Mouse (Mus musculus) activated CD4-positive, CD25-positive, alpha-beta regulatory T cell, adult 4 months (primary cell): Measurements from ENCODE around the gene Pla2g2c. TPM values are rescaled to one million over a fixed set of nuclear protein-coding genes. Genes with fewer than 3 reads are reported as not detected.

Source experiments
- ATAC-seq: one replicate; pipeline ENCODE4 v1.8.0; 2017
- polyA plus RNA-seq, 2 experiments: library from polyadenylated mRNA; unstranded; fragments of 100-300 nt; shearing (Covaris generic); gene quantifications; one replicate each; pipeline ENCODE4 v1.2.1; 2017

Gene Pla2g2c
- polyA plus RNA-seq, 2 experiments from 2014 or later: not detected

DNA sequence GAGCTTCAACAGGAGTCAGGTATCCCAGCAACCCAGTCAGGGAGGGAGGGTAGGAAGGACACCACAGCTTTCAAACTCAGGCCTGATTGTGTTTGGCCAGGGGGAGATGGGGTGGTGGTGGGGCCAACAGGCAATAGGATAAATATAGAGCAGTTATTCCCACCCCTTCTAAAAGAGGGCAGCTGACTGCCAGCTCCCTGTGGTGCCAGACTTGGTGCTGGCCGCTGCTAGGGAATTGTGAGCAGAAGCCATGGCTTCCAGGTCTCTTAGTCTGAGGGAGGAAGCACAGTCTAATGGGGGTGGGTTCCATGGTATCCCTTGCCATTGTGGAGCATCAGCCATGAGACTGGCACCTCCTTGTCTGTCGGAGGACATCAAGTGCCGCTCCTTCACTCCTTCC lies 29.0 kb downstream of the Pla2g2c start:
- ATAC-seq: no peak

GRCm38 (mm10) chr4:138754432-138754831 lies 29.8 kb downstream of the Pla2g2c start:
- ATAC-seq: no peak

DNA sequence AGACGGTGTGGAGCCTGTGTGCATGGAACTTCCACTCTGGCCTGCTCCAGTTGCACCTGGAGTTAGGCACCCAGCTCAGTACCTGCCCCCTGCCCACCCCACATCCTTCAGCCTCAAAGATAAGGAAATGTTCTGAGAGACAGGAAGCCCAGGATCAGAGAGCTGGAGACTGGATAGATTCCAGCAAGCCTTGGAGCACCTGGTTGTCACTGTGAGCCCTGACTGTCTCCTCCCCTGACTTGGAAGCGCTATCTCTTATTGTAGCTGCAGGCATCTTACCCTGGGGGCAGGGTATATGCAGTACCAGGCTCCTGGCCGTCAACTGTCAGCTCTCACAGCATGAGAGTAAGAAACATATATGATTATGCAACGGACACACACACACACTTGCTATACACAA lies 30.8 kb downstream of the Pla2g2c start:
- ATAC-seq: no peak

DNA sequence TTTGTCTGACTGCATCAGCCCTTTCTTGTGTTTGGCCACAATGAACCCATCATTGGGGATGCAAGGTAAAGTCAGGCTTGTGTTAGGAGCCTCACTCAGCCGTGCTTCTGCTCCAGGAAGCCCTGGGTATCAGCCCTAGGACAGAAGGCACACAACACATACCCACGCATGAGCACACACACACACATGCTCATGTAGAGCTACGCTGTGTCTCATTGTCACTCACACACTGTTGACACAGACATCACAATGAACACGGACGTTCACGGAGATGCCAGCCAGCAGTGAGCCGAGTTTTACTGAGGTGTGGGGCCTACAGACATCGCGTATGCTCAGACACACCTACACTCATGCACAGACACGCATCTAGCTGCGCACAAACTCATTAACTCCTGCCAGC lies 31.4 kb downstream of the Pla2g2c start:
- ATAC-seq: no peak

DNA sequence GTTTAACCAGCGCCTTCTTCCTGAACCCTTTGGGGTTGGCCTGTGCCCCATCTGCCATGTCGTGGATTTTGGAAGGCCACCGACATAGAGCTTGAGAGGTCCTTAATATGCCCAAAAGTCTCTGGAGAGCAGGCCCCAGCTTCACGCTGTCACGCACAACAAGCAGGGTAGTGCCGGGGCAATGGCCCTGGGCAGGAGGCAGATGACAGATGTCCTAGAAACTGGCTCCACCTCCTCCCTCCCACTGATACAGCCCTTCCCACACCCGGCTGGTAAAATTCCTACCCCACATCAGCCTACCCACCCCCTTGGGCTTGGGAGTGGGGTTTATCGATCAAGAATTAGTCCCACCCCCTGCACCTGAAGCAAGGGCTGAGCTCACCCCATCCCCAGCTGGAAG lies 32.8 kb downstream of the Pla2g2c start, which contains the start of gene Pla2g2f:
Gene Pla2g2f (minus strand): TSS at position 211 of the 400 bp plus-strand sequence.
- ATAC-seq: no peak

DNA sequence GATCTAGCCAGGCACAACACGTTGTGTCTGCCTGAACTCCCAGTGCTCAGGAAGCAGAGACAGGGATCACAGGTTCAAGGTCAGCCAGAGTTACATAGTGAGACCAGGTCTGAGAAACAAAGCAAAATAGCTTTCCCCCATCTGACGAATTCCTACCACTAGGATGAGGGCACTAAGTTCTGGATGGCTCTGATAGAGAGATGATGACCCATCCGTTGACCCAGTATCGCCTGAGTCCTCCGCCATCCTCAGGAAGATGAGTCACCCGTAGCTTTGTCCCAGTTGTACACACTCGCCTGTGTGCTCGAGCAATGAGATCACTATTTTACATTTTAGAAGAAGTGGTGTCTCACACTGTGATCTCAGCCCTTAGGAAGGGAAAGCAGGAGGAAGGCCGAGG lies 37.7 kb downstream of the Pla2g2c start:
- ATAC-seq: no peak

DNA sequence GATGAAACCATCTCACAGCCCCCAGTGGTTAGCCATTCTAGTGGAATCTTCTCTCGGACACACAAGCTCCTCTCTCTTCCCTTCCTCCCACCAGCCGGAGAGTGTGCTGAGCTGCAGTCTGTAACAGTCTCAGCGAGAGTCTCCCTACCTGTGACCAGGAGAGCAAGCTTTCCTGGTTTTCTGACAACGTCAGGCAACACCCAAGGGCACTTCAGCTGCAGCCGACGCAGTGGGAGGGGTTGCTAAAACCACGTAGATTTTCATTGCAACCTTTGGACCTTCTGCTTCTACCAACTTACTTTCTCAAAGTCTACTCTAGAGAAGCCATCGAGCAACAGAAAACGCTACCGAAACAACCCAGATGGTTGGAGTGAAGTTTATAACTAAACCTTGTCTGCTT lies 47.4 kb downstream of the Pla2g2c start:
- no peak for ATAC-seq

DNA sequence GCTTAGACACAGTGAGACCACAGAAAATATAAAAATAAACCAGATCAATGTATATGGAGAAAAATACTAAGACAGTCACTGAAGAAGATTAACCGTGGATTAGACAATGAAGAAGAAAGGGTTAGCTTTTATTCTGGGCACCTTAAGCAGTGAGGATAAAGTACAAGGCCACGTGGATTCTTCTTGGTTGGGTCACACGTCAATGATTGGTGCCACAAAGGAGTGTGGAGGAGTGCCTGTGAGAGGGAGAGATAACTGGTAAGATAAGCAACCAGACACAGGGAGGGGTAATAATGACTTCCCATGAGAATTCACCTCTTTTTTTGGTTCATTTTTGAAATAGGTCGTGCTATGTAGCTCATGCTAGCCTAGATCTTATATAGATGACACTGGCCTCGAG lies 47.8 kb downstream of the Pla2g2c start:
- no peak for ATAC-seq

GRCm38 (mm10) chr4:138775435-138775834 lies 50.8 kb downstream of the Pla2g2c start, which contains the start of gene Pla2g2d:
Pla2g2d (plus strand) TSS chr4:138775735.
- ATAC-seq: no peak

DNA sequence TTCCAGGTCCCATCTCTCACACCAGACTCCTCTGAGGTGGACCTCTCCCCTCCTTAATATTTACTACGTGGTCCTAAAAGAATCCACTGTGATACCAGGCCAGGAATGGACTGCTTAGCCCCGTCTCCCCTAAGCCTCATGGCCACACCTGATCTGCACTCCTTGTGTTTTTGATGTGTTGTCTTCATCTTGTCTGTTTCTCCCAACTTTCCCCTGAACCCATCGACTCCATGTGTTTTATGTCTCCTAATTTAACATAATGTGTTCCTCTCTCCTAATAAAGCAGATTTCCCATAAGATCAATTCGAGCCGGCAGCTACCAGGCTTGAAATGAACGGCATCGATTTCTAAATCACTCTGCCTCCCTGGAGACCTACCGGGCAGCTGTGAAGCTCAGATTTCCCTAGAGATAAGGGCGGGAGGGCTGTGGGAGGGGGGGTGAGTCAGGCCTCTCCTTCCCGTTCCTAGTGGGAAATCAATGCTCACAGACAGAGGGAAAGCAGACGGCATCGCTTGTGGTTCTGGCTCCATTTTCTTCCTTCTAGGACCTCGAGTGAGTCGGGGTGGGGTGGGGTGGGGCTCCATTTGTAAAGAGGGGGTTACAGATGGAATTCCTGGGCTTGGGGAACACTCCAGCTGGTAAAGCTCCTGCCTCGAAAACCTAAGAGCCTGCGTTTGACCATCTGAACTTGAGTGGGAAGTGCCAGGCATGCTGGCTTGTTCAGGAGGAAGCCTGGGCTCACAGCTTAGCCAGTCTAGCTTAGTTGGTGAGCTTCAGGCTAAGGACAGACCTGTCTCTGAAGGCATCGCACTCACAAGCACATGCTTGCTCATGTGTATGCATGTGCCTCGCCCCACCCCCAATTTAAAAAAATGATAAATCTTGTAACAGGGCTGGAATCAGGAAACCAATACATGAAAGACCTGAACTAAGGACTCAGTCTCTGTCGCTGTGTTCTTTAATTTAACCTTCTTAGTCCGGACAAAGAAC lies 53.1 kb downstream of the Pla2g2c start:
- ATAC-seq: no peak

DNA sequence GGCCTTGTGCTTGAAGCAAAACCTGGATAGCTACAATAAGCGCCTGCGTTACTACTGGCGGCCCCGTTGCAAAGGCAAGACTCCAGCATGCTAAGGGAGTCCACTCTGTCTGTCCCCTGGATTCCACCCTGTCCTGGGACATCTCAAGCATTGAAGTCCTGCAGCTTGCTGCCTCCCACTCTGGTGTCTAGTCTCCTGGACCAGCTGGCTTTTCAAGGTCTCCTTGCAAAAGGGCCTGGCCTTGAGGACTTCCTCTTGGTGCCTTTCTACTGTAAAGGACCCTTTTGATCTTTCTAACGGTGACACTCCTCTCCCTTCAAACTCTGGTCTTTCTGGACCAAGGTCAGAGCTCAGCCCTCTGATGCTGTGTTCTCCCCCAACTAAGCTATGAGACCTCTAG lies 55.7 kb downstream of the Pla2g2c start:
- no peak for ATAC-seq

GRCm38 (mm10) chr4:138782098-138782497 lies 57.5 kb downstream of the Pla2g2c start:
- no peak for ATAC-seq

- ATAC-seq: no peak
These were observed 61.1 kb downstream of the Pla2g2c start for GRCm38 (mm10) chr4:138785721-138786120.

DNA sequence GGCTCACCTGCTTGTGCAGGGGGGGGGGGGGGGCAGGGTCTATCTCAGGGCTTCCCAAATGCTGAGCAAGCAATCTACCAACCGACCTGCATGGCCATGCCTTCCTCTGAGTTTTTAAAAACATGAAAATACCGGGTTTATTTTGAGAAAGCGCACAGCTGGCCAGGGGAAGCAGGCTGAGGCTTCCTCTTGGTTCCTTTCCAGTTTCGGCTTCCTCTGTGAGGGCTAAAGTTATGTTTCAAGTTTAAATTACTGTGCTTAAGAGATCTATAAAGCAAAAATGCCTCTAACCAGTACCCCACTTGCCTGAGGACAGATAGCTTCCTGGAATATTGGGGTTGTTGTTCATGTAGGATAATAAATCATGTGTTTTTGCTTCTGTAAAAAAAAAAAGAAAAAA lies 61.5 kb downstream of the Pla2g2c start:
- no peak for ATAC-seq

DNA sequence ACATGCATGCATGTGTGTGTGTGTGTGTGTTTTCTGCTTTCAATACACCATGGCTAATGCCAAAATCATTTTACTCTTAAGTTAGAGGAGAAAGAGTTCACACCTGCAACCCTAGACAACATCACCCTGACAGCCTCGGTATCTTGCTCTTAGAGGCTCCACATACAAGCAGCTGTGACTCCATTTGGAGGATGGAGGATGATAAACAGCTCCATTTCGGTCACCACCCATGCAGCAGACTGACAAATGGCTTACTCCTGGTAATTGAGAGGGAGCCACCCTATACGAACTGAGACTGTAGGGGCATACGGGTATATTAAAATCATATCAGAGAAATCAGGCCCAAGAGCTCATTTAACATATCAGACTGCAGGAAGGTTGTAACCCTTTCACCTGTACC lies 63.8 kb downstream of the Pla2g2c start:
- ATAC-seq: no peak

- no peak for ATAC-seq
These were observed 66.9 kb downstream of the Pla2g2c start for GRCm38 (mm10) chr4:138791452-138791851.

DNA sequence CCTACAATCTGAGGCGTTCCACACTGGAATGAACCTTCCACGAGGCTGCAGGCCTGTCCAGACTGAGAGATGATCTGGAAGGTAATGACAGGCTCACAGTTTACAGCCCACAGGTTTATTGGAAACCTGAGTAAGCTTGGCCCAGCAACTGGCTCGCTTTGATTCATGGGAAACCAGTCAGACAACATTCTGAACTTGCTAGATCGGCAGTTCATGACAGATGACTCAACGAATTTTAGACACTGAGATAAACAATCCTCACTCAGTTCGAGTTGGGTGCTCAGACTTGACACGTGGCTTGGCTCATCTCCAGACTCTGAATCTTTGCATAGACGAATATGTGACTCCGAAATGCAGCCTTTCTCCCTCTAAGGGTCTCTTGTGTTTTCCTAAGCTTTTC lies 68.0 kb downstream of the Pla2g2c start:
- ATAC-seq: no peak

DNA sequence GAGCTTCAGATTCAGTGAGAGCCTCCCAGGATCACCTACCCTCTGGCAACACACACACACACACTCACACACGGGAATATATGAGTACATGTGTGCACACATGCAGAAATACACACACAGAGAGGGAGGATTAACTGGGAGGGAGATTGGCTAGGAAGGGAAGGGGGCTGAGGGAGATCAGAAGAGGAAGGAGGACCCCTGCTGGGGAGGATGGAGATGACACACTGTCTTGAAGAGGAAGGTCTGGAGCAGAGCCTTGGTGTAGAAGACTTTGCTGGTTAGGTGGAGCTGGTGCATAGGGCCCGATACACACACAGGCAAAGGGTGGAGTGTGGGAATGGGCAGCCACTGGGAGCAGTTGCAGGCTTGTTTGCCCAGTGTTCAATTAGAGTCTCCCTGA lies 68.7 kb downstream of the Pla2g2c start:
- ATAC-seq: no peak

DNA sequence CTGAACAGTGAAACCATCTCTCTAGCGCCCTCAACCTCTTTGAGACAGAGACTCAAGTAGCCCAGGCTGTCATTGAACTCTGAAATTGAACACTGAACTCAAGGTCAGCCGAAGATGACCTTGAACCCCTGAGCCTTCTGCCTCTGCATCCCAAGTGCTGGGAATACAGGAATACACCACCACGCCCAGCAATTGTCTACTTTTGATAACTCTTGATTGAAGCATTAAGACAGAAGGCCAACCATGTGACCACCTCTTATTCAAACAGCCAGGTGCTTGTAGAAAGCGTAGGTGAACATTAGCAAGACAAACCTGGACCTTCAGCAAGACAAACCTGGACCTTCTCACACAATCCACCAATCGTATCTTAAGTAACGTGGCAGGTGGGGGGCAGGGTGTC lies 69.8 kb downstream of the Pla2g2c start:
- no peak for ATAC-seq

Other genes starting within 250 kb of the Pla2g2c start
- gene Vwa5b1, start 88.9 kb upstream of the Pla2g2c start, polyA plus RNA-seq: not detected
- not detected for gene Ubxn10, start 12.4 kb downstream of the Pla2g2c start, polyA plus RNA-seq
- not detected for gene Pla2g2f, start 32.8 kb downstream of the Pla2g2c start, polyA plus RNA-seq
- gene Pla2g2d, start 50.9 kb downstream of the Pla2g2c start, polyA plus RNA-seq: 1 to 10 TPM in 1 of 2 experiments, not detected in 1; 1.5 TPM
- gene Pla2g5, start 138.7 kb downstream of the Pla2g2c start, polyA plus RNA-seq: not detected
- gene Gm13030, start 149.2 kb downstream of the Pla2g2c start, polyA plus RNA-seq: not detected
- not detected for gene Pla2g2e, start 153.2 kb downstream of the Pla2g2c start, polyA plus RNA-seq
- gene Otud3, start 189.2 kb downstream of the Pla2g2c start, polyA plus RNA-seq: under 1 TPM in 1 of 2 experiments, not detected in 1; 0.66 TPM
- gene Rnf186, start 242.3 kb downstream of the Pla2g2c start, polyA plus RNA-seq: not detected
- 10 to 100 TPM; 19.1 to 32.4 TPM for gene Tmco4, start 248.1 kb downstream of the Pla2g2c start, polyA plus RNA-seq